Mouse (Mus musculus): ENCODE measurements around the gene Mypn.

DNA sequence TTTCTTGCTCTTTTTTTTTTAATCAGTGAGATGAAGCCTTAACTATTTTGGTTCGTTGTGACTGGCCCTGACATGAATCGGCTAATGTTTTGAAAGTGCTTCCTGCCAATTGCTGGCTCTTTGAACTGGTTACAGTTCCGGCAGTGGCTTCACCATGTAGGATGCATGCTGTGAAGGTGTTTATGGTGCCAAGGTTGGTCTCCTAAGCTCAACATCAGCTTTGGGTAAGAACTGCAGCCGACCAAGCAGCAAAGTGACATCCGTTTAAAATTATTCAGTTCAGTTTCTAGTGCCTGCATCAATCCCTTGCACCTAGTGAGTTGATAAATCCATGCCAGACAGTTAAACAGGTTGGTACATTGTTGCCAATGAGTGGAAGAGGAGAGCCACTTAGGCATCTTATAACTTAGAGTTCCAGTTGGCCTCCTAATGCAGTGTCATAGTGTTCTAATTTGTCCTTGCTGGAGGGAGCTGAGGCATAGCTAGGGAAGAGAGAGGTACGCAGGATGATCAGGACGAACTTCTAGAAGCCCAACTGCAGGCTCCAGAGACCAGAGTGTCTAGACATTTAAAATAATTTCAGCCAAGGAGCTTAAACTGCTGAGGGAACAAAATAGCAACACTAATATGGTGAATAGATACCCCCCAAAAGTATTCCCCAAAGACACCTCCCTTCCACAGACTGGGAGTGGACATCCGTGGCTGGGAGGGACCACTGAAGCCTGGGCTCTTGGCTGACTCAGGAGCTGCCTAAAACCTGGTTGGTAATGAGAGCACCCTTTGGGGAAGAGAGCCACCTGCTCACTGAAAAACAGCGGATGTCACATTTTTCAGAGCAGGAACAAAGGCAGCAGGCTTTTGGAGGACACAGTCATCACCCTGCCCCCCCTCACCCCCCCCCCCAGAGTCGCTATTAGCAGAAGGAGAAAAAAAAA, 110.9 kb downstream of the Mypn start:
- no peak for TF ChIP-seq CTCF (IDR thresholded peaks at IDR 0.05; ENCODE audit: extremely low read depth, insufficient read depth, low read length)
- no peak for TF ChIP-seq POLR2A (IDR thresholded peaks at IDR 0.05; ENCODE audit: extremely low read depth, insufficient read depth, low read length)

Measured in cortical plate, adult 2 months (tissue).